Mouse (Mus musculus): ENCODE measurements at regions not wholly inside any gene's neighbourhood (a gene's known extent, or its start where the extent isn't known, plus 50 kb on each side); places are given as distances from the start of the nearest gene placed in this dataset.

GRCm38 (mm10) chr1:177565678-177566077 lies 123.5 kb downstream of the Zbtb18 start:
- TF ChIP-seq POLR2A (IDR thresholded peaks at IDR 0.05; ENCODE audit: low read depth, low read length) = no peak
- no peak for TF ChIP-seq CTCF (conservative IDR thresholded peaks at IDR 0.05; ENCODE audit: insufficient read depth, insufficient read length, low read depth, low read length)
